Mouse (Mus musculus) naive thymus-derived CD4-positive, alpha-beta T cell, adult 2 months (primary cell): Measurements from ENCODE around the gene Rab21.
A peak's percentile ranks its signal among the peaks of the same experiment; 100 is the strongest.

ENCODE experiments used
- DNase-seq: peaks from one replicate; pipeline ENCODE4 v3.0.0-alpha.2; 2011; ENCODE audit warnings: low read depth

Gene Rab21

GRCm38 (mm10) chr10:115281381-115281780 lies 34.0 kb downstream of the Rab21 start:
- no peak for DNase-seq

- DNase-seq, result no peak
Observed at GRCm38 (mm10) chr10:115271649-115272048, 43.7 kb downstream of the Rab21 start.

GRCm38 (mm10) chr10:115270612-115271390 lies 44.6 kb downstream of the Rab21 start:
- DNase-seq, result no peak

GRCm38 (mm10) chr10:115262926-115263562 lies 52.4 kb downstream of the Rab21 start:
- DNase-seq, result no peak

- DNase-seq, result no peak
Observed at GRCm38 (mm10) chr10:115262261-115262660, 53.1 kb downstream of the Rab21 start.

- no peak for DNase-seq
Observed at GRCm38 (mm10) chr10:115261428-115261827, 54.0 kb downstream of the Rab21 start.

- DNase-seq, result no peak
Observed at GRCm38 (mm10) chr10:115256162-115256561, 59.2 kb downstream of the Rab21 start.

- DNase-seq, result no peak
Observed at GRCm38 (mm10) chr10:115253521-115253920, 61.9 kb downstream of the Rab21 start.

- peak; percentile 62 for DNase-seq
Observed at GRCm38 (mm10) chr10:115252321-115252757, 63.1 kb downstream of the Rab21 start.

- peak; percentile 100 for DNase-seq
Observed at GRCm38 (mm10) chr10:115251088-115251934, 64.1 kb downstream of the Rab21 start, which contains the start of gene Tbc1d15. Gene Tbc1d15 (minus strand): TSS chr10:115251467.

- DNase-seq, result peak; percentile 68
Observed at GRCm38 (mm10) chr10:115250235-115251087, 64.9 kb downstream of the Rab21 start.

- DNase-seq, result no peak
Observed at GRCm38 (mm10) chr10:115248041-115248440, 67.4 kb downstream of the Rab21 start.

GRCm38 (mm10) chr10:115245488-115245887 lies 69.9 kb downstream of the Rab21 start:
- DNase-seq, result no peak

GRCm38 (mm10) chr10:115241082-115241595 lies 74.3 kb downstream of the Rab21 start:
- DNase-seq, result no peak

- DNase-seq, result no peak
Observed at GRCm38 (mm10) chr10:115237931-115238330, 77.5 kb downstream of the Rab21 start.
